Mouse (Mus musculus) hematopoietic multipotent progenitor cell, adult 10-12 weeks (in vitro differentiated cells): ENCODE data around the gene Btbd35f9. TPM values are rescaled to one million over a fixed set of nuclear protein-coding genes. Genes with fewer than 3 reads are reported as not detected.

ENCODE experiments used
- polyA plus RNA-seq: library from polyadenylated mRNA; stranded (reverse); fragments of >175 nt; gene quantifications from 2 replicates; pipeline ENCODE4 v1.2.3, GENCODE M21; 2012; ENCODE audit warnings: low replicate concordance

The Btbd35f9 gene
- not detected in 2 replicates for polyA plus RNA-seq

GRCm38 (mm10) chrX:34161399-34161798, at the start of gene Btbd35f9:
TSS of gene Btbd35f9 (minus strand) at chrX:34161499.

Other genes starting within 250 kb of the Btbd35f9 start
- gene Btbd35f6, start 205.0 kb downstream of the Btbd35f9 start, polyA plus RNA-seq: not detected in 2 replicates
- not detected in 2 replicates for gene Gm21870, start 174.7 kb downstream of the Btbd35f9 start, polyA plus RNA-seq
- gene Spin2g, start 77.2 kb upstream of the Btbd35f9 start, polyA plus RNA-seq: not detected in 2 replicates